Mouse (Mus musculus) thymus, postnatal 10 days (tissue): Measurements from ENCODE around the gene Samd4.

Source experiments
- DNase-seq, 2 experiments: peaks; one replicate each; pipeline ENCODE4 v3.0.0; 2021; ENCODE audit warnings: low spot score in 2 of 2

Gene Samd4

DNA sequence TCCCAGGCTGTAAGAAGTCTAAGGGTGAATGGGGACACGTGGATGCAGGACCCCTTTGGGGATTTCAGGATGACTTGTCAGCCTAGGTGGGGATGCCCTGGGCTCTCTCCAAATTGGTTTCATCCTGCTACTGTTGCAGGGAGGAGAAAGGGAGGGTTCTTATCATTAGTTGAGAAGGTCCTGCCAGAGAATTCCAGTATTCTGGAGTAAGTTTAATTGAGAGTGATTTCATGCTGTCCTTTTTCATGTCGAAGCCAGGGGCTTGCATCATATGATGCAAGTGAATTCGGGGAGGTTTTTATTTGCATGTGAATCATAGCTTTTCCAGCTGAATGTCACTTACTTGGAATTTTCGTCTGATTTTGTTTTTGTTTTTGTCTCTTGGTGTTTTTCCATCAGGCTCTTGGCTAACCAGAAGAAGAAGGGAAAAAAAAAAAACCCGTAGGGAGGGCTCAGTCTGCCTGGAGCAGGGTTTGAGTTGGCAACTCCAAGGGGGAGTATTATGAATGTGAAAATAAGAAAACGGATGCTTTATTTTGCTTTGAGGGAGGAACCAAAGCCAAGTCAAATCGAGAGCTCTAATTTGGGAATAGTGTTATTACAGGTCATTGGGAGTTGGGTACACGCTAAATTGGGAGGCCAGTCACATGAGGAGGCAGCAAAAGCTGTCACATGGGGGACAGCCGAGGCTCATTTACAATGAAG, 116.8 kb downstream of the Samd4 start:
- no peak for DNase-seq

GRCm38 (mm10) chr14:47000096-47000736, 117.6 kb downstream of the Samd4 start:
- DNase-seq = no peak

GRCm38 (mm10) chr14:47000786-47001761, 118.4 kb downstream of the Samd4 start:
- no peak for DNase-seq

DNA sequence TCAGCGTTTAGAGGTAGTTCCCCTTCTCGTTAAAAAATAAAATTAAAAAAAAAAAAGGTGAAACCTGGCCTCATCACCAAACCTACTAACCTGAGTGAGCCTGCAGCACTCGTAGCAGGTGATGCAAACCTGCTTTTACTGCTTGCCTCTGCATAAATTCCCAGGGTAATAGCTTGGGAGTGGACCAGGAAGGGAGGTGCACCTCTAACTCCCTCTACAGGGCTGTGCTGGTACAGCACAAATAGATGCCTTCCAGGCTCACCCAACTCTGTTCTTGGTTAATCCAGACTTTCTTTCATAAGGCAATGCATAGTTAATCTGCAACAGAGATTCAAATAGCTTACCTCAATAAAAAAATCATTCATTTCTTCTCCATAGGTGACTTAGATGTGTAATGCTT, 121.5 kb downstream of the Samd4 start:
- DNase-seq = no peak

- DNase-seq = no peak
These were observed 128.8 kb downstream of the Samd4 start for GRCm38 (mm10) chr14:47011171-47012139.

- DNase-seq = no peak
These were observed 133.0 kb downstream of the Samd4 start for GRCm38 (mm10) chr14:47015618-47016017.

GRCm38 (mm10) chr14:47017658-47018057, 135.0 kb downstream of the Samd4 start:
- no peak for DNase-seq

GRCm38 (mm10) chr14:47020886-47021285, 138.2 kb downstream of the Samd4 start:
- no peak for DNase-seq

- no peak for DNase-seq
These were observed 140.9 kb downstream of the Samd4 start for GRCm38 (mm10) chr14:47023529-47023928.

- peak in 1 of 2 experiments; percentile 9 for DNase-seq
These were observed 144.9 kb downstream of the Samd4 start for GRCm38 (mm10) chr14:47027431-47028118.

- DNase-seq = no peak
These were observed 148.9 kb downstream of the Samd4 start for GRCm38 (mm10) chr14:47031542-47031941.

DNA sequence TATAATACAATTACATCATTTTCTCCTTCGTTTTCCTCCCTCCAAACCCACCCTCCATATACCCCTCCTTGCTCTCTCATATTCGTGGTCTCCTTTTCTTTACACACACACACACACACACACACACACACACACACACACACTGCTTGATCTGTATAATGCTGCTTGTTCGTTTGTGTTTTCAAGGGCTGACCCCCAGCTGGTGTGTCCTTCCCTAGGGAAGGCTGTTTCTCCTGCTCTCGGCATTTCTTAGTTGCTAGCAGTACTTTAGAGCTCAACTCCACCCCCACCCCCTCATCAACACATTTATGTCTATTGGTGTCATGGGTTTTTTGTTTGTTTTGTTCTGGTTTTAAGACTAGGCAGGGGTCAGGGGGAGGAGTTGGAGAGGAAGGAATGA, 149.5 kb downstream of the Samd4 start:
- no peak for DNase-seq

DNA sequence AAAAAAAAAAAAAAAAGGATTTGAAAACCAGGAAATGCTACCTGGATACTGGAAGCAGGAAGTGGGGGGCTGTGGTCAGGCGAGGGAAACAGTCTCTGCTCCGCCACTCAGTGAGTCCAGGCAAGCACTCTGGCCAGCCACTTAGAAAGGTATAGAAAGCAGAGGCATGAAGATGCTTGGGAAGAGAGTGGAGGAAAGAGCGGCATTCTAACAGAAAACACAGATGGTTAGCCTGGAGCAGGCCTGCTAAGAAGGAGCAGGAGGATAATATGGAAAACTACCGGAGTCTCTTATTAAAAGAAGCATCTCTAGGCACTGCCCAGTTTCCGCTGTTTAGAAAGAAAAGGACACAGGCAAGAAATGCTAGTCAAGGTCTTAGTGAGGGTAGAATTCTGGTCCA, 150.8 kb downstream of the Samd4 start:
- DNase-seq = no peak

- no peak for DNase-seq
These were observed 159.0 kb downstream of the Samd4 start for GRCm38 (mm10) chr14:47041699-47042098.

- DNase-seq = no peak
These were observed 166.4 kb downstream of the Samd4 start for GRCm38 (mm10) chr14:47049051-47049450.

GRCm38 (mm10) chr14:47051743-47052610, 169.3 kb downstream of the Samd4 start:
- DNase-seq = no peak

DNA sequence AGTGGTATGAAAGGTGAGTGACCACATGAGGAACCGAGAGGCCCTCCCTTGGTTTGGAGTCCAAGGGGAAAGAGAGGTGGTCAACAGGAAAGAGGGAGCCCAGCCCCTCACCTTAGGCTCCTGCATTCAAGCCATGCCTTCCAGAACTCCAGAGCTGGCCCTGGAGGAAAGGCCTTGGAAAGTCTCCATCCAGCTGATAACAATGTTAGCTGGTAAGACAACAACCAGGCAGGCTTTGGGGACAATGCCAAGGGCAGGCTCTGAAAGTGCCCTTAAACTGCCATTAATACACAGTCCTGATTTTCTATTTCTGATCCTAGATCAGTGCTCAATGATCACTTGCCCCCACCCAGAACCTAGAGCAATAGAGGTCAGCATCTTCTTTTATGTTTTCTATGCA, 170.4 kb downstream of the Samd4 start:
- no peak for DNase-seq

GRCm38 (mm10) chr14:47053824-47054223, 171.2 kb downstream of the Samd4 start:
- DNase-seq = no peak

DNA sequence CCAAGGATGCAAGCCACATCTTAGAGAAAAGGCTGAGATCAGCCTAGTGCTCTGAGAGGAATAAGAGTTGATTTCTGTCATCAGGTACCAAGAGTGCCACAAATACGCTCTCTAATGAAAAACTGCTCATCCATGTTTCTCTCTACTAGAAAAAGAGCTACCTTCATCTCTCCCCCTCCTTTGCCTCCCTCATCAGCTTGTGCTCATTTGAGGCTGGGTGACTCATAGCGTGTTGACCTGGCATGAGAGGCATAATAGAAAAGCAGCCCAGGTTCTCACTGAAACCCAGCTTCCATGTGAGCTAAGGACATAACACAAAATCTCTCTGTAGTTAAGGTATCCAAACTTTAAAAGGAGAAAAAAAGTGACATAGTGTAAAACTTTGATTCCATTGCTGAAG, 176.3 kb downstream of the Samd4 start:
- no peak for DNase-seq

DNA sequence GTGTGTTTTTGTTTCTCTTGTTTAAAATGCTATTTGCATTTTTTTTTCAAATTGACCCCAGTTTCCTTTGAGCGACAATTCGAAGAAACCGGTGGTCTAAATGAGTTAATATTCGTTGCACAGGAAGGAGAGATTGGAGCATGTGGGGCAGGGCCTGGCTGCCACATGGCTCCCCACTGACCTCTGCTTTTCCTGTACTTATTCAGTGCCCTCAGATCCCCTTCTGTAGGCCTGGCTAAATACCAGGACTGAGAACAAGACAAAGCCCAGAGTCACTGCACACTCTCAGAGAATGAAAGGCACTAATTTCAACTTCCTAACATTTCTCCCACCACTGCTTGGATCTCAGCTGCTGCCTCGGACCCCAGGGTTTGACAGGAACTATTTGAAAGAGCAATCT, 182.4 kb downstream of the Samd4 start:
- no peak for DNase-seq
